9 mouse cellular contexts compared by ENCODE assay signal in genomic region chr6:137648110-137649067, GRCm38 (mm10). TPM values are rescaled to one million over a fixed set of nuclear protein-coding genes. Genes with fewer than 3 reads are reported as not detected.
DNase-seq lines count a peak whose midpoint lies in the region; ATAC-seq and TF ChIP-seq lines count a peak whose summit lies in the region.
"Had no signal": no experiment of that assay in that cellular context is flagged by ENCODE, and none has a peak within 500 bp of the region (broad histone marks: within the 10 kb centered on the region; RNA-seq: fewer than 3 reads in every experiment).

No protein-coding gene starts in this region.

- H3K4me2 ChIP-seq in CH12.LX (ENCODE audit: insufficient read depth, low read depth, poor library complexity, severe bottlenecking): peak overlapping the region; percentile 87
- peak overlapping the region; percentile 95 for H3K4me2 ChIP-seq in heart, embryonic 14.5 days (ENCODE audit: low read length)
- peak overlapping the region; percentile 89 for H3K4me2 ChIP-seq in midbrain, embryonic 16.5 days (ENCODE audit: low read length)

- H3K9me3 ChIP-seq in CH12.LX (replicated peaks; ENCODE audit: low read length): peaks cover 7% of the 10 kb centered on the region
- H3K9me3 ChIP-seq in heart, embryonic 14.5 days (ENCODE audit: control insufficient read depth, low read length): 0 out of 2 replicates have a peak, but pooled peaks cover 3% of the 10 kb centered on the region
- no peaks in the 10 kb centered on the region for H3K9me3 ChIP-seq in limb, embryonic 10.5 days (replicated peaks)
- H3K9me3 ChIP-seq in midbrain, embryonic 16.5 days (replicated peaks; ENCODE audit: control insufficient read depth, low read length, poor library complexity, severe bottlenecking): no peaks in the 10 kb centered on the region

- H3K27ac ChIP-seq in gastrocnemius, adult 2 months: peak overlapping the region; percentile 82
- H3K27ac ChIP-seq in CH12.LX (ENCODE audit: insufficient read depth, low read depth): no peak overlapping the region
- H3K27ac ChIP-seq in heart, embryonic 14.5 days (replicated peaks in 1 of 2; ENCODE audit: control insufficient read depth in 1 of 2, insufficient read depth in 1 of 2, low read depth in 2 of 2, low read length in 2 of 2): peak overlapping the region in 1 of 2 experiments; percentile 41; a peak in 2 of 4 replicates
- peak overlapping the region; percentile 87 for H3K27ac ChIP-seq in limb, embryonic 10.5 days
- H3K27ac ChIP-seq in midbrain, embryonic 16.5 days (ENCODE audit: low read length): no peak overlapping the region

- peak; percentile 46 for DNase-seq in gastrocnemius, adult 2 months
- no peak for DNase-seq in gastrocnemius, postnatal 25 days
- DNase-seq in CH12.LX (ENCODE audit: extremely low read depth): no peak
- peak; percentile 71 for DNase-seq in cerebellum, adult 9-11 months
- DNase-seq in limb, embryonic 10.5 days (ENCODE audit: low spot score): peak; percentile 39
- no peak for DNase-seq in left cerebral cortex, postnatal 25 days (ENCODE audit: low spot score in 2 of 2)

- H3K9ac ChIP-seq in CH12.LX (ENCODE audit: insufficient read depth, low read depth): no peak overlapping the region
- H3K9ac ChIP-seq in heart, embryonic 14.5 days (ENCODE audit: low read length): peak overlapping the region; percentile 88
- peak overlapping the region; percentile 87 for H3K9ac ChIP-seq in midbrain, embryonic 16.5 days (ENCODE audit: low read depth, low read length)

- 1% methylated on average over 59 of the region's 59 CpGs for WGBS in heart, embryonic 14.5 days
- 2% methylated on average over 59 of the region's 59 CpGs for WGBS in limb, embryonic 10.5 days
- WGBS in midbrain, embryonic 16.5 days: 1% methylated on average over 54 of the region's 59 CpGs

- in situ Hi-C loops in CH12.LX (cut with MboI; ENCODE audit: low pct_ligation_motif_present, low pct_unique_long_range_greater_than_20kb, low sequenced_read_pairs): loop anchor here (10.0 kb wide), 1 partner anchor 204 kb away; no protein-coding TSS in a partner anchor

- intact Hi-C loops in gastrocnemius, adult 2 months (cut with DNase I): loop anchor here (5.0 kb wide), 2 partner anchors 74 to 91 kb away; no protein-coding TSS in a partner anchor
- intact Hi-C loops in left cerebral cortex, postnatal 25 days (cut with DNase I): loop anchor here (5.0 kb wide), 2 partner anchors 74 to 191 kb away; no protein-coding TSS in a partner anchor

- peaks cover 0 to 24% of the 10 kb centered on the region in 2 experiments; a peak in 2 of 4 replicates for H3K4me1 ChIP-seq in CH12.LX (ENCODE audit: control insufficient read depth in 1 of 2, insufficient read depth in 2 of 2)
- H3K4me1 ChIP-seq in heart, embryonic 14.5 days (ENCODE audit: control insufficient read depth in 2 of 2, insufficient read depth in 2 of 2, low read length in 2 of 2): peaks cover 0 to 8% of the 10 kb centered on the region in 2 experiments; a peak in 1 of 4 replicates
- peaks cover 16% of the 10 kb centered on the region for H3K4me1 ChIP-seq in limb, embryonic 10.5 days
- H3K4me1 ChIP-seq in midbrain, embryonic 16.5 days (ENCODE audit: control insufficient read depth, insufficient read depth, low read length): peaks cover 16% of the 10 kb centered on the region

- no peak for TF ChIP-seq POLR2A in CH12.LX (IDR thresholded peaks at IDR 0.05; ENCODE audit: low read depth, low read length)

- no peak for TF ChIP-seq EP300 in CH12.LX (IDR thresholded peaks at IDR 0.05; ENCODE audit: low read length)

- no peaks in the 10 kb centered on the region for H3K27me3 ChIP-seq in CH12.LX (replicated peaks)
- H3K27me3 ChIP-seq in heart, embryonic 14.5 days (ENCODE audit: control insufficient read depth, insufficient read depth, low read length): no peaks in the 10 kb centered on the region
- H3K27me3 ChIP-seq in limb, embryonic 10.5 days (ENCODE audit: low read depth, poor library complexity, severe bottlenecking): peaks cover 31% of the 10 kb centered on the region
- H3K27me3 ChIP-seq in midbrain, embryonic 16.5 days (ENCODE audit: control insufficient read depth, insufficient read depth, low read depth, low read length): peaks cover 3% of the 10 kb centered on the region; the same call in 1 of the 2 replicates

- dilution Hi-C loops in CH12.LX (cut with MboI; ENCODE audit: extremely low pct_ligation_motif_present, extremely low pct_unique_long_range_greater_than_20kb, low sequenced_read_pairs): no loop called here

- no peak for TF ChIP-seq RAD21 in CH12.LX (IDR thresholded peaks at IDR 0.05; ENCODE audit: low read depth, low read length)

- peak overlapping the region; percentile 86 for H3K4me3 ChIP-seq in gastrocnemius, adult 2 months
- peak overlapping the region; percentile 45 to 77 (median 55) for H3K4me3 ChIP-seq in CH12.LX (replicated peaks in 1 of 3; ENCODE audit: low read depth in 2 of 3, low read length in 2 of 3, poor library complexity in 1 of 3)
- H3K4me3 ChIP-seq in heart, embryonic 14.5 days (ENCODE audit: control insufficient read depth in 1 of 2, insufficient read depth in 1 of 2, low read depth in 1 of 2, low read length in 2 of 2): peak overlapping the region; percentile 86 to 87
- peak overlapping the region; percentile 79 for H3K4me3 ChIP-seq in limb, embryonic 10.5 days
- peak overlapping the region; percentile 90 for H3K4me3 ChIP-seq in midbrain, embryonic 16.5 days (ENCODE audit: low read depth, low read length)

- no peak for TF ChIP-seq CTCF in gastrocnemius, adult 2 months (IDR thresholded peaks at IDR 0.05)
- no peak for TF ChIP-seq CTCF in CH12.LX (conservative IDR thresholded peaks at IDR 0.05 in 1 of 2, IDR thresholded peaks at IDR 0.05 in 1 of 2; ENCODE audit: low read depth in 2 of 2, low read length in 2 of 2)

- H3K36me3 ChIP-seq in CH12.LX (replicated peaks in 1 of 2; ENCODE audit: control insufficient read depth in 1 of 2, insufficient read depth in 1 of 2, low read length in 1 of 2): no peaks in the 10 kb centered on the region
- H3K36me3 ChIP-seq in heart, embryonic 14.5 days (ENCODE audit: control insufficient read depth, insufficient read depth, low read length): no peaks in the 10 kb centered on the region
- no peaks in the 10 kb centered on the region for H3K36me3 ChIP-seq in limb, embryonic 10.5 days
- no peaks in the 10 kb centered on the region for H3K36me3 ChIP-seq in midbrain, embryonic 16.5 days (ENCODE audit: control insufficient read depth, insufficient read depth, low read length)
- H3K36me3 ChIP-seq: G1E had no signal

- peak; percentile 20; the same call in 1 of the 2 replicates for ATAC-seq in heart, embryonic 14.5 days (ENCODE audit: insufficient number of reproducible peaks, insufficient read depth, low FRiP score, low read depth)
- ATAC-seq in midbrain, embryonic 16.5 days: peak; percentile 76

- H3K79me2 ChIP-seq in CH12.LX (replicated peaks; ENCODE audit: control insufficient read depth, extremely low read depth, insufficient read depth, poor library complexity, severe bottlenecking): no peaks in the 10 kb centered on the region

TF ChIP-seq in CH12.LX, 34 proteins besides CTCF, POLR2A, EP300 and RAD21:
- TF ChIP-seq MAX (IDR thresholded peaks at IDR 0.05; ENCODE audit: low read length): no peak
- no peak for TF ChIP-seq PAX5 (IDR thresholded peaks at IDR 0.05; ENCODE audit: low read length)
- TF ChIP-seq SMC3 (IDR thresholded peaks at IDR 0.05; ENCODE audit: low read depth, low read length): no peak
- TF ChIP-seq GABPA (IDR thresholded peaks at IDR 0.05; ENCODE audit: insufficient replicate concordance, low read depth, low read length): no peak
- no peak for TF ChIP-seq UBTF (IDR thresholded peaks at IDR 0.05; ENCODE audit: low read depth, low read length)
- TF ChIP-seq ZNF384 (IDR thresholded peaks at IDR 0.05; ENCODE audit: low read depth, low read length): no peak
- TF ChIP-seq MEF2A (IDR thresholded peaks at IDR 0.05; ENCODE audit: borderline replicate concordance, low read depth, low read length): no peak
- TF ChIP-seq E2F4 (IDR thresholded peaks at IDR 0.05; ENCODE audit: insufficient replicate concordance, low read depth, low read length): no peak
- no peak for TF ChIP-seq ELF1 (IDR thresholded peaks at IDR 0.05; ENCODE audit: low read depth, low read length)
TF ChIP-seq in CH12.LX: peak in this region for 0.

RNA-seq across cellular contexts. Expression of gene Eps8, which starts 6.3 kb away (rescaled TPM):
- 1 to 10 TPM; 4.3 to 6.9 TPM for total RNA-seq in gastrocnemius, adult 2 months (2021)
- total RNA-seq in gastrocnemius, postnatal 25 days (2021): 1 to 10 TPM; 4.7 to 6.0 TPM
- total RNA-seq in CH12.LX (2012; rRNA removed) (2.2 TPM in 2 replicates), CH12.LX (2014; rRNA removed) (2.2 and 2.4 TPM in 2 replicates)
- 6.5 and 7.4 TPM in 2 replicates for polyA plus RNA-seq in CH12.LX (2012; ENCODE audit: insufficient read length, low read depth)
- 33.1 and 33.9 TPM in 2 replicates for polyA plus RNA-seq in heart, embryonic 14.5 days (2014; fragmentation: Nextera tagmentation; extraction: Ambion mirVana)
- polyA plus RNA-seq in limb, embryonic 10.5 days (2016; fragmentation: Nextera tagmentation; extraction: Ambion mirVana): 4.8 and 7.0 TPM in 2 replicates
- 24.3 and 26.4 TPM in 2 replicates for polyA plus RNA-seq in midbrain, embryonic 16.5 days (2015; fragmentation: Nextera tagmentation; extraction: Ambion mirVana)
- total RNA-seq in left cerebral cortex, postnatal 25 days (2021): 10 to 100 TPM; 33.9 to 38.0 TPM
- polyA plus RNA-seq: G1E had no signal

Comparison
In these comparisons a context has a peak if more than half of its experiments do, and no peak if none do; other contexts are left out.
1. DNase-seq: peak in gastrocnemius, adult 2 months (single experiment), cerebellum, adult 9-11 months (single experiment) and limb, embryonic 10.5 days (single experiment); none in gastrocnemius, postnatal 25 days (single experiment), CH12.LX (single experiment) and left cerebral cortex, postnatal 25 days (0 of 2).
2. H3K27ac ChIP-seq: peak in gastrocnemius, adult 2 months (single experiment) and limb, embryonic 10.5 days (single experiment); none in CH12.LX (single experiment) and midbrain, embryonic 16.5 days (single experiment).
3. RNA of gene Eps8, which starts 6.3 kb away (total RNA-seq): 33.9 to 38.0 TPM in left cerebral cortex, postnatal 25 days; 4.3 to 6.9 TPM in gastrocnemius, adult 2 months, 4.7 to 6.0 TPM in gastrocnemius, postnatal 25 days and 2.2 to 2.4 TPM in CH12.LX; every median in the first group is over 4 times any median in the second.
4. Peak in every context shown above with its lines, with median percentiles within 50 percentile points of each other: H3K4me3 ChIP-seq and H3K4me2 ChIP-seq.